Comparison of ENCODE assay signal across 8 mouse cellular contexts in genomic region chr4:141273296-141273695, GRCm38 (mm10). TPM values are rescaled to one million over a fixed set of nuclear protein-coding genes. Genes with fewer than 3 reads are reported as not detected.
A peak's percentile ranks its signal among the peaks of the same experiment; 100 is the strongest.
DNase-seq lines count a peak whose midpoint lies in the region; ATAC-seq lines count a peak whose summit lies in the region.

No protein-coding gene starts in this region.

- peak; percentile 95 for ATAC-seq in frontal cortex, adult (ENCODE audit: low TSS enrichment)

- H3K27ac ChIP-seq in hindbrain, embryonic 10.5 days: peak overlapping the region; percentile 83; the same call in 1 of the 2 replicates

- WGBS in hindbrain, embryonic 10.5 days: 19% methylated on average over 12 of the region's 12 CpGs

- H3K27me3 ChIP-seq in hindbrain, embryonic 10.5 days (ENCODE audit: insufficient read depth, poor library complexity, severe bottlenecking): peaks cover 52% of the 10 kb centered on the region

- peak overlapping the region; percentile 25 for H3K4me3 ChIP-seq in hindbrain, embryonic 10.5 days

- H3K36me3 ChIP-seq in hindbrain, embryonic 10.5 days: no peaks in the 10 kb centered on the region

- peaks cover 6% of the 10 kb centered on the region; the same call in 1 of the 2 replicates for H3K9me3 ChIP-seq in hindbrain, embryonic 10.5 days

- H3K4me1 ChIP-seq in hindbrain, embryonic 10.5 days (replicated peaks): peaks cover 60% of the 10 kb centered on the region

- DNase-seq in Muller cell, postnatal 12 days (ENCODE audit: inconsistent ontology term): peak; percentile 95
- peak; percentile 66 for DNase-seq in cerebellum, adult 8-10 months
- DNase-seq in hindbrain, embryonic 10.5 days (ENCODE audit: low spot score): peak; percentile 91
- peak; percentile 78 to 80 for DNase-seq in layer of hippocampus, postnatal 14 days (ENCODE audit: low spot score in 2 of 2)
- DNase-seq in lung, postnatal 14 days: peak; percentile 92
- DNase-seq in ovary, postnatal 36 days (ENCODE audit: low spot score): peak; percentile 83
- DNase-seq in thymus, postnatal 36 days: peak; percentile 66

RNA-seq across cellular contexts. Expression of gene Epha2, which starts 27.7 kb away (rescaled TPM):
- polyA plus RNA-seq in hindbrain, embryonic 10.5 days (2016; fragmentation: Nextera tagmentation; extraction: Ambion mirVana): 3.3 and 4.4 TPM in 2 replicates
- 1 to 10 TPM; 1.8 to 2.0 TPM for total RNA-seq in layer of hippocampus, postnatal 14 days (2021)

RNA-seq across cellular contexts. Expression of gene Arhgef19, which starts 34.0 kb away (rescaled TPM):
- polyA plus RNA-seq in hindbrain, embryonic 10.5 days (2016; fragmentation: Nextera tagmentation; extraction: Ambion mirVana): 1.7 and 4.3 TPM in 2 replicates
- total RNA-seq in layer of hippocampus, postnatal 14 days (2021): 10 to 100 TPM in 1 of 2 experiments, 1 to 10 TPM in 1; 9.7 to 11.7 TPM

RNA-seq across cellular contexts. Expression of gene Rsg1, which starts 59.5 kb away (rescaled TPM):
- 5.3 and 6.5 TPM in 2 replicates for polyA plus RNA-seq in hindbrain, embryonic 10.5 days (2016; fragmentation: Nextera tagmentation; extraction: Ambion mirVana)
- total RNA-seq in layer of hippocampus, postnatal 14 days (2021): 1 to 10 TPM; 2.8 to 3.1 TPM

Comparison
In these comparisons a context has a peak if more than half of its experiments do, and no peak if none do; other contexts are left out.
1. Peak in every context shown above with its lines: DNase-seq, ATAC-seq, H3K4me3 ChIP-seq and H3K27ac ChIP-seq.